Mouse (Mus musculus) cortical plate, adult 2 months (tissue): ENCODE data around the gene Dnal1. TPM values are rescaled to one million over a fixed set of nuclear protein-coding genes. Genes with fewer than 3 reads are reported as not detected.

Source experiments
- H3K27ac ChIP-seq: fragments of 200-500 bp; 2 replicates; pipeline ENCODE4 v1.5.1; 2012; ENCODE audit warnings: low read length, control low read depth, inconsistent platforms; ENCODE audit not compliant: insufficient read depth
- H3K4me1 ChIP-seq: fragments of 200-500 bp; 2 replicates; pipeline ENCODE4 v1.6.1; 2011; ENCODE audit warnings: low read length; ENCODE audit not compliant: control insufficient read depth, insufficient read depth
- H3K4me3 ChIP-seq: fragments of 200-500 bp; 2 replicates; pipeline ENCODE4 v1.5.1; 2011; ENCODE audit warnings: mild to moderate bottlenecking, low read length, control low read depth; ENCODE audit not compliant: insufficient read depth
- CTCF ChIP-seq: fragments of 200-500 bp; IDR thresholded peaks from 2 replicates; pipeline ENCODE4 v1.5.1; 2011; ENCODE audit warnings: mild to moderate bottlenecking, control low read depth, low read length; ENCODE audit not compliant: insufficient read depth; ENCODE audit errors: extremely low read depth
- POLR2A ChIP-seq: fragments of 200-500 bp; IDR thresholded peaks from 2 replicates; pipeline ENCODE4 v1.6.1; 2011; ENCODE audit warnings: mild to moderate bottlenecking, low read length, control low read depth; ENCODE audit not compliant: insufficient read depth; ENCODE audit errors: extremely low read depth
- polyA plus RNA-seq: library from polyadenylated mRNA; depleted of rRNA; stranded (reverse); fragments of >200 nt; gene quantifications from 2 replicates; pipeline ENCODE4 v1.2.3, GENCODE M21; 2012

Dnal1 gene
- polyA plus RNA-seq, 1 experiment, result 48.0 TPM

GRCm38 (mm10) chr12:84180701-84181435, 66.7 kb downstream of the Dnal1 start:
- Histone ChIP-seq H3K27ac (no peak overlapping the region), H3K4me3 (no peak overlapping the region), H3K4me1 (peaks cover 5% of the 10 kb centered on the region; the same call in 1 of the 2 replicates)
- TF ChIP-seq CTCF, result no peak
- no peak for TF ChIP-seq POLR2A

DNA sequence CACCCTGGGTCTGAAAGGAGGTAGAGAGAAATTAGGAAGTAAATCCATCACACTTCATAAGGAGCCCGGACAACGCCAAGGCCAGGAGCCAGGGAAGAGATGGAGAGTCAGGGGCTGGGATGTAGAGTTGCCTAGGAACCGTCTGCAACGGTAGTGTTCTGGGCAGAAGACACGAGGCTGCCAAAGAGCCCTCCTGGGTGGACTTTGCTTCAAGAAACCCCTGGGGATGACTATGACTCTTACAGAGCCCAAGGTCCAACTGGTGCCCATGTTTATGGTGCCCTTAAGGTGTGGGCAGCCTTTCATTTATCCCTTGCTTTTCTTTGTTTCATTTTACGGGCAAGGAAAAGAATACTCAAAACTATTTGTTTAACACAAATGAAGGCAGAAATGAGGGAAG, 67.8 kb downstream of the Dnal1 start:
- Histone ChIP-seq H3K27ac (no peak overlapping the region), H3K4me3 (no peak overlapping the region), H3K4me1 (peaks cover 3% of the 10 kb centered on the region; the same call in 1 of the 2 replicates)
- no peak for TF ChIP-seq CTCF
- no peak for TF ChIP-seq POLR2A

DNA sequence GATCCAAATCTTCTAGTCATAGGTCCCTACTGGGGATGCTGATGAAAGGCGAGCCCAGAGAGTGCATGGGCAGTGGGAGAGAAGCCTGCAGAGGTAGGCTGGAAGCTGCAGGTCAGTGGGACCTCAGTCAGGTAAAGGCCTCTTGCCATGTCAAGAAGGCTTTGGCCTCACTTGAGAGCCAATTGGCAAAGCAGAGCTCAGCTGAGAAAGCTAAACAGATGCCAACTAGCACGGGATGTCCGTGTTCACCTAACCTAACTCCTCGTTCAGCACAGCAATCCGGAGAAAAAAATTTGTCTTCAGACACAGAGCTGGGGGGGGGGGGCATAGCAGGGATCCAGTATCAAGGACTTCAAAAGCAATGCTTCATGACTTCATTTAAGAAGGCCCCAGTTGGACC, 70.8 kb downstream of the Dnal1 start:
- no peak for TF ChIP-seq CTCF
- H3K4me3 ChIP-seq, result no peak overlapping the region
- no peak overlapping the region for H3K27ac ChIP-seq
- H3K4me1 ChIP-seq, result peaks cover 15% of the 10 kb centered on the region

- Histone ChIP-seq H3K4me3 (no peak overlapping the region), H3K27ac (no peak overlapping the region), H3K4me1 (peaks cover 16% of the 10 kb centered on the region)
- TF ChIP-seq POLR2A, result no peak
- no peak for TF ChIP-seq CTCF
These were observed 71.4 kb downstream of the Dnal1 start for GRCm38 (mm10) chr12:84185547-84185946.

GRCm38 (mm10) chr12:84186536-84186935, 72.4 kb downstream of the Dnal1 start:
- Histone ChIP-seq H3K4me3 (no peak overlapping the region), H3K27ac (no peak overlapping the region), H3K4me1 (peaks cover 17% of the 10 kb centered on the region)
- no peak for TF ChIP-seq POLR2A
- no peak for TF ChIP-seq CTCF

- TF ChIP-seq CTCF (no peak), POLR2A (no peak)
- no peak overlapping the region for H3K4me3 ChIP-seq
- H3K27ac ChIP-seq, result no peak overlapping the region
- H3K4me1 ChIP-seq, result peaks cover 17% of the 10 kb centered on the region
These were observed 72.8 kb downstream of the Dnal1 start for GRCm38 (mm10) chr12:84186950-84187349.

DNA sequence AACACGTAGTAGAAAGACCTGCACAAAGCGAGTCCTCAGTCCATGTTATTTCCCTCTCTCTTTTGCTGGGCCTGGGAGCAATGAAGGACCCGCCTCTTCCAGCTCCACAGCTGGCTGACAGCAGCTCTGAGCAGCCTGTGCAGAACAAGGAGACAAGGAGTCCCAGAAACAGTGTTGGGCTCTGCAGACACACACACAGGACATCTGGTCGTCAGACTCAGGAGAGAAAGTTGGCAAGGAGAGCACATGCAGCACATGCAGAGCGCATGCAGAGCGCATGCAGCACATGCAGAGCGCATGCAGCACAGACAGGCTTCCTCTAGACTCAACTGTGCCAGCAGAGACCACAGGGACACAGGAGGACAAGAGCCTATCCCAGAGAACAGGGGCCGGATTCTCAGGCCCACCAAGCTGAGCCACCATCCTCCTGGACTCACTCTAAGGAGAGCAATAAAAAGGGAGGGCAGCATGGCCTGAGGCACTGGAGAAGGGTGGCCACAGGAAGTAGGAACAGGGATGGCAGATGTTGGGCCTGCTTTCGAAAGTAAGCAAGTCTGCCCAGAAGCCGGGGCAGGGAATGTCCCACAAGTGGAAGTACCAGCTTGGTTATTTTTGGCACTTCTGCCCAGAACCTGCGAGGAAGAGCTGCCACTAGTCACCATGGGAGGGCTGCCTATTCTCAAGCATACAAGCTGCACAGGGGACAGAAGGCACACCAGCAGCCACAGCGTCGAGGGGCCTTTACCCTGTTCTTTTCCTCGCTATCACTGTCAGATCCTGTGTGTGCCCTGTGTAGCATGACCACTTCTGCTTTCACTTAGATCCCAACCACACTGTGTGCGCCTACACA, 73.8 kb downstream of the Dnal1 start:
- Histone ChIP-seq H3K27ac (peak overlapping the region; percentile 36; the same call in 1 of the 2 replicates), H3K4me1 (peaks cover 17% of the 10 kb centered on the region), H3K4me3 (no peak overlapping the region)
- TF ChIP-seq CTCF (no peak), POLR2A (no peak)

- Histone ChIP-seq H3K4me3 (no peak overlapping the region), H3K4me1 (peaks cover 17% of the 10 kb centered on the region), H3K27ac (no peak overlapping the region)
- no peak for TF ChIP-seq POLR2A
These were observed 74.8 kb downstream of the Dnal1 start for GRCm38 (mm10) chr12:84188881-84189444.

DNA sequence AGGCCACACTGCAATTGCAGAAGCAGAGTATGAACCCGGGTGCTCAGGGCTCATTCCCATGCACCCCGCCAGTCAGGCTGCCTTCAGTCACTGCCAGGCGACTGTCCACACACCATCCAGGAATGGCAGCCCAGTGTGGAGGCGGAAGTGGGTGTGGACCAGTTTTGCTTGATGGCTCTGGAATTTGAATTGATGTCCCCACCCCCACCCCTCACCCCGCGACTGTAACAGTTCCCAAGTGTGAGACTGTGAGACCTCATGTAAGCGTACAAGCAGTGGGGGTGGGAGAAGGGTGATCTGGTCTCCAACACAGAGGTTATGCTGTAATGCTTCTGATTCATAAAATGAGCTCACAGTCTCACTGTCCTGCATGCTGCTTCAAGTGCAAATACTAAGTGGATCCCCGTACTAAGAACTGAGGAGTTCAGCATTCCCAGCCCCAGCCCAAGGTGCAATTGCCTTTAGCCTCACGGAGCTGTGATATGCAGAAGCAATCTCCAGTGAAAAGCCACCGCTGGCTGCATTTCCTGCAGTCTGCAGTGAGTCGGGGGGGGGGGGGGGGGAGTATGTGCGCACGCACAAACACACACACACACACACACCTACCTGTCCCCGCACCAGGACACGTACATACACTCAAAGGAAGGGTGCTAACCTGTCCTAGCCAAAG, 76.1 kb downstream of the Dnal1 start:
- TF ChIP-seq CTCF (no peak), POLR2A (no peak)
- H3K4me3 ChIP-seq, result no peak overlapping the region
- peaks cover 17% of the 10 kb centered on the region for H3K4me1 ChIP-seq
- no peak overlapping the region for H3K27ac ChIP-seq
